Mouse (Mus musculus): ENCODE data around the gene Otx1.

The Otx1 gene

GRCm38 (mm10) chr11:22002783-22003340 is at the start of gene Otx1:
Gene Otx1, minus strand, starts transcription at chr11:22002897.
- DNase-seq, result no peak

GRCm38 (mm10) chr11:22050864-22051263 is 48.2 kb upstream of the Otx1 start:
- DNase-seq, result no peak

GRCm38 (mm10) chr11:22039854-22040426 is 37.2 kb upstream of the Otx1 start:
- DNase-seq, result no peak

- no peak for DNase-seq
Measured at GRCm38 (mm10) chr11:22034564-22035105, 31.9 kb upstream of the Otx1 start.

- no peak for DNase-seq
Measured at GRCm38 (mm10) chr11:22033582-22033981, 30.9 kb upstream of the Otx1 start.

GRCm38 (mm10) chr11:22020602-22021001 is 17.9 kb upstream of the Otx1 start:
- no peak for DNase-seq

GRCm38 (mm10) chr11:22017444-22017843 is 14.7 kb upstream of the Otx1 start:
- DNase-seq, result no peak

- no peak for DNase-seq
Measured at GRCm38 (mm10) chr11:22016341-22016740, 13.6 kb upstream of the Otx1 start.

GRCm38 (mm10) chr11:22008817-22009216 is 6.1 kb upstream of the Otx1 start:
- no peak for DNase-seq

- no peak for DNase-seq
Measured at GRCm38 (mm10) chr11:22008129-22008596, 5.5 kb upstream of the Otx1 start.

- DNase-seq, result no peak
Measured at GRCm38 (mm10) chr11:22007781-22008110, 5.0 kb upstream of the Otx1 start.

- DNase-seq, result no peak
Measured at GRCm38 (mm10) chr11:22007088-22007780, 4.5 kb upstream of the Otx1 start.

- no peak for DNase-seq
Measured at GRCm38 (mm10) chr11:22006471-22007087, 3.9 kb upstream of the Otx1 start.

GRCm38 (mm10) chr11:22005281-22005870 is 2.7 kb upstream of the Otx1 start:
- no peak for DNase-seq

- DNase-seq, result no peak
Measured at GRCm38 (mm10) chr11:22004331-22004841, 1.7 kb upstream of the Otx1 start.

- DNase-seq, result no peak
Measured at GRCm38 (mm10) chr11:22003341-22003981, 764 bp upstream of the Otx1 start.

- DNase-seq, result no peak
Measured at GRCm38 (mm10) chr11:22002062-22002782, 475 bp downstream of the Otx1 start.

- no peak for DNase-seq
Measured at GRCm38 (mm10) chr11:22001321-22002061, 1.2 kb downstream of the Otx1 start.

GRCm38 (mm10) chr11:22000316-22001076 is 2.2 kb downstream of the Otx1 start:
- no peak for DNase-seq
